Mouse (Mus musculus) urinary bladder, postnatal 36 days (tissue): ENCODE results near the gene Fam102a.
A peak's percentile ranks its signal among the peaks of the same experiment; 100 is the strongest.
"Not testable (repeated sequence)": the region's sequence is repeated elsewhere in the genome, so short reads cannot be mapped to it uniquely, and the experiment has no call there.

Source experiments
- DNase-seq, 2 experiments: peaks; one replicate each; pipeline ENCODE4 v3.0.0; 2022; ENCODE audit warnings: low spot score in 2 of 2, mixed read lengths in 1 of 2

Fam102a gene

GRCm38 (mm10) chr2:32534733-32535471 lies at the start of gene Fam102a:
Gene Fam102a (plus strand): TSS chr2:32535332.
- peak; percentile 98 to 99 for DNase-seq

- DNase-seq: no peak
These were observed 49.4 kb upstream of the Fam102a start for GRCm38 (mm10) chr2:32485751-32486150.

DNA sequence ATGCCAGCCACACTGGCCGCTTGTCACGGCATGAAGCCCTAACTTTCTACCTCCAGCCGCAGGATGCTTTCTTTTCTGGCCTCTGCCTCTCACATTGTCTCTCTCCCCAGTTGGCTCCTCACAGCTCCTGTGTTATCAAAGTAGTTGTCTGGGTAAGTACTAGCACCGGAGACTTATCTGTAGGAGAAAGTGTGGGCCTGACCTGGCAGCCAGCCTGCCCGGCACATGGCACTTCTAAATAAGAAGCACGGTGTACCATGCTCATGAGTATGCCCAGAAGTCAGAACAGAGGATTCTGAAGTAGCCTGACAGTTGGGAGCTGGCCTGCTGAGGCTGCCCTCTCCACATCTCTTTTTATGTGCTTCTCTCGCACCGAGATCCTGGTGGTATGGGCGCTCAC lies 49.0 kb upstream of the Fam102a start:
- DNase-seq: no peak

- peak; percentile 91 to 92 for DNase-seq
These were observed 48.0 kb upstream of the Fam102a start for GRCm38 (mm10) chr2:32487124-32487623.

- DNase-seq: peak; percentile 77 to 83
These were observed 46.5 kb upstream of the Fam102a start for GRCm38 (mm10) chr2:32488679-32489078.

- DNase-seq: not testable (repeated sequence)
These were observed 44.4 kb upstream of the Fam102a start for GRCm38 (mm10) chr2:32490730-32491129.

DNA sequence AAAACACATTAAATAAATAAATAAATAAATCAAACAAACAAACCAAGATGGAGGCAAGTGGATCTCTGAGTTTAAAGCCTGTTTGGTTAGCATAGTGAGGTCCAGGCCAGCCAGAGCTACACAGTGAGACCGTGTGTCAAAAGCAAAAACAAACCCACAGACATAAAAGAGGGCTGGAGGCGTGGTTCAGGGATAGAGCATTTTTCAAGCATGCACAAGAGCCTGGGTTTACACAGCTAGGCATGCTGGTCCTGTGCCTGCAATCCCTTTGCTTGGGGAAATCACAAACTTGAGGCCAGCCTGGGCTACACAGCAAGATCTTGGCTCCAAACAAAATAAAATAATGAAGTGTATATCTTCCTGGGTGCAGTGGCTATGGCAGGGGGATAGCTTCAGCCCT lies 42.5 kb upstream of the Fam102a start:
- DNase-seq: no peak

DNA sequence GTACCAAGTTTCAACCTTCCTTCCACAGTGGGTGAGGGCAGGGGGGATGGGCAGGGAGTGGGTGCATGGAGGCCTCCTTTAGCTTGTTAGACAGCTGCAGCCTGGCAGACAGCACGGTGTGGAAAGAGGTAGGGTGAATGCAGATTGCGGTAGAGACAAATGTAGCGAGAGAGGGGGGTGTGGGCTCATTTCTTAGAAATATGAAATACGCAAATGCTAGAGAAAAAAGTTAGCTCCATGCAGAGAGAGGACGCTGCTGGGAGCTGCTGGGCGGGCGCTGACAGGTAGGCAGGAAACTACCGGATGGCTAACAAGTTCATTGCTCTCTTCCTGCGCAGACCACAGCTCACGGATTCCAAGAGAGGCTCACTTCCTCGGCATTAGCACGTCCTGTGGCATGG lies 41.8 kb upstream of the Fam102a start:
- no peak for DNase-seq

GRCm38 (mm10) chr2:32494522-32494921 lies 40.6 kb upstream of the Fam102a start:
- no peak for DNase-seq

DNA sequence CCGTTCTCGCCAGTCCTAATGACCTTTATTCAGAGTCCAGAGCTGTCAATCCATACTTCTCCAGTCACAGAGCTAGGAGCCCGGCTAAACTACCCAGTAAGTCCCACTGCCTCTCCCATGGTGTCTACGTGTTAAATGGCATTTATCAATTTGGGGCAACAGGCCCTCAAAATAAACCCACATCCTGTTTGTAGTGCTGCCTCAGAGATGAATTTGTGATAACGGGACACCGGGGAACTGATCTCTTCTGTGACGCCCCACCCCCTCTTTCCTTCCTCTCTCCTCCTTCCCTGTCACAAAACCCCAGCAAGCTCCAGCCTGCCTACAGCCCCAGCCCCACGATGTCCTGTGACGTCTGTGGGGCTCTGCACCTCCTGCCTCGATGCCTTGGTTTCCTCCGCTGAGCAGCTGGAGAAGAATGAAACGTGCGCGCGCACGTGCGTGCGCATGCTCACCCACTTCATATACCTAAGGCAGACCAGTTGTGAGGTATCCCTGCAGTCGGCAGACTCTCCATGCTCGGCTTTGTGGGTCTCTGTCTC lies 39.9 kb upstream of the Fam102a start:
- DNase-seq: peak in 1 of 2 experiments; percentile 70

- DNase-seq: no peak
These were observed 38.9 kb upstream of the Fam102a start for GRCm38 (mm10) chr2:32496190-32496589.

GRCm38 (mm10) chr2:32499365-32499764 lies 35.8 kb upstream of the Fam102a start:
- no peak for DNase-seq

DNA sequence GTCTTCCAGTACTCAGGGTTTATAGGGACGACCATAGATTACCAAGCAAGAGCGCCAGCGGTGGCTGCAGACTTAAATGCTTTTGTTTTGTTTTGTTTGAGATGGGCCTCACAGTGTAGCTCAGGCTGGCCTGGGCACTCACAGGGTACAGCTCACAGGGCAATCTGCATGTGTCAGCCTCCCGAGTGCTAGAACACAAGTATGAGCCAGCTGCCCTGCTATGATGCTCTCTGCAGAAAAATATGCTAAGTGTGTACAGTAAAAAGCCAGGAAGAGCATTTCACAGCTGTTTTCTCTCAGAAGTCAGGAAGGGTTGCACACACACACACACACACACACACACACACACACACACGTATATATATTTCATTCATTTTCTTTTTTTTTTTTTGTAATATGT lies 34.7 kb upstream of the Fam102a start:
- DNase-seq: no peak

- DNase-seq: no peak
These were observed 33.3 kb upstream of the Fam102a start for GRCm38 (mm10) chr2:32501754-32502324.

DNA sequence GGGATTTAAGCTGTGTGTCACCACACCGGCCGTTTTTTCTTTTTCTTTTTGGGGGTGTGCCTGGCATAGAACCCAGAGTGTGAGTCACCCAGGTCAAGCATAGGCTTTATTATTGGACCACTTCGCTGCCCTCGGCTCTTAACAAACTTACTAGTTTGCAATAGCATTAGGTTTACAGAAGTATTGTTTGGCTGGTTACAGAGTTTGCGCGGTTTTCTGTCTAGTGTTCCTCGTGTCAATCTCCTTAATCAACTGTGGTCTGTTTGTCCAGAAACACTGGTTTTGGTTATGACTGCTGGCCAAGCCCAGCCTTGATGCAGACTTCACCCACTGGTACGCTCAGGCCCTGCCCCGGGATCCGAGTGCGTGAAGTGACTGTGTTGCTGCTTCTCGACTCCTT lies 32.3 kb upstream of the Fam102a start:
- peak in 1 of 2 experiments; percentile 55 for DNase-seq

- no peak for DNase-seq
These were observed 31.5 kb upstream of the Fam102a start for GRCm38 (mm10) chr2:32503588-32503987.

GRCm38 (mm10) chr2:32505536-32505935 lies 29.6 kb upstream of the Fam102a start:
- DNase-seq: no peak

DNA sequence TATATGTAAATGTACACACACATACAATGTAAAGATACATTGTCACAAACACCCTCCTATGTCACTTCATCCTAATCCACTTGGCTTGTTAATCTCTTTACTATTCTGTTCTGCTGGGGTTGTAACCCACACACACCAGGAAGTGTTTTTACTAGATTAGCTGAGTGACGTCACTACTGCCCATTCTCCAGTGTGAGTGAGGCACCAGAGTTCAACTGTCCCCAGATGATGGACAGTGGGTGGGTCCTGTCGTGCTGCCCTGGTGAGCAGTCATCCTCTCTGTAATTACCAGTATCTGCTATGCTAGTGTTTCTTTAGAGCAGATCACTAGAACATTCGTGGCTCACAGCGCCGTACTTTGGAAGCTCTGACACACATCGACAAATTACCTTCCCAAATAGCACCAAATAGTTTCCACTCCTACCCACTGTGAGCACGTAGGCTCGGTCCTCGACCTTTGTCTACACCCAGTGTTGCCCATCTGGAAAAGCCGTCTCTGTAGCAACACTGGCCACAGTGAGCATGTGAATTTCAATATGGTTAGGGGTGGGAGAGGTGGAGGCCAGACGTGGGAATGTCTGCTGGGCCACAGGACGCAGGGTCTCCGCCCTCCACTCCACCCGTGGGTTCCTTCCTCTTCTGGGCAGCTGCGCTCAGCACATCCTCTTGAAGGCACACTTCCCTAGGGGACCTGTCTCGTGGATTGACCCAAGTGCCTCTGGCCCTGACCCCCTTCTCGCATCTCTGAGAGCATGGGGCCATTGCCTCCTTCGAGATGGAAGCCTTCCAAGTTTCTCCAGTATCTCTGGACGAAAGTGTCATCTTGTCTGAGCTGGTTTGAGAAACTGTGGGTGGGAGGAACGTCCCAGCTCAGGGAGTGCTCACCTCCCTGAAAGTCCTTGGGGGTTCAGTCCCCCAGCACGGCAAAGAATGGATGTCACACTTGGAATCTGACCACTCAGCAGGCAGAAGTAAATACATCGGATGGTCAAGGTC lies 28.2 kb upstream of the Fam102a start:
- DNase-seq: no peak

DNA sequence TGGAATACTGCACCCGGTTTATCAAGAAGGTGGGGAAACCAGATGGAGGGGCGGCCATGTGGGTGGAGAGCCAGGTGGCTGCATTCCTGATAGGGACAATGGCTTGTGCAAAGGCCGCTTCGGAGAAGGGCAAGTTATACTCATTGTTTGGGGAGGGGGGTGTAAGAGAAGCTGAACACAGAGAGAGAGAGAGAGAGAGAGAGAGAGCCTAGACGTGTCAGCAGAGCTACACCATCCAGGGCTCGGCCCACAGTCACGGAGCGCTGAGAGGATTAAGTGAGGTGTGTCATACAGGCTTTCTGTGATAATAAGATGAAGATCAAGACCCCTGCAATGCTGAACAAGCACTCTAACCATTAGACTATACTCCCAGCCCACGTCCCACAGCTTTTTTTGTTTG lies 27.2 kb upstream of the Fam102a start:
- DNase-seq: no peak

DNA sequence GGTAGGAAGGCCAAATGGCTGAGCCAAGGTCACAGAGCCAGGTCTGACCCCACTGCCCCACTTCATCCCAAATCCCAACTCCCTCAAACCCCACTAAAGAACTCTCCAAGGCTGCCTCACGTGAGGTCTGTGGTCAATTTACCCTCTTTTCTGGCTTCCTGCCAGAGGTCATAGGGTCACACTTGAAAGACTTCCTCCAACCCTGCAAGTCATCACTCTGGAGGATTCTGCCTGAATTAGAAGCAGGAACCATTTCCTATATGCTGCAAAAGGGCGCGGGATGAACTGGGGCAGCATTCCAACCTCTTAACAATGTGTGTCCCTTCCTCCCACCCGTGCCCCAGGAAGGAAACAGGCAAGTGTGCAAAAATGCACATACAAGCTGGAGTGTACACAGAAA lies 25.8 kb upstream of the Fam102a start:
- no peak for DNase-seq

DNA sequence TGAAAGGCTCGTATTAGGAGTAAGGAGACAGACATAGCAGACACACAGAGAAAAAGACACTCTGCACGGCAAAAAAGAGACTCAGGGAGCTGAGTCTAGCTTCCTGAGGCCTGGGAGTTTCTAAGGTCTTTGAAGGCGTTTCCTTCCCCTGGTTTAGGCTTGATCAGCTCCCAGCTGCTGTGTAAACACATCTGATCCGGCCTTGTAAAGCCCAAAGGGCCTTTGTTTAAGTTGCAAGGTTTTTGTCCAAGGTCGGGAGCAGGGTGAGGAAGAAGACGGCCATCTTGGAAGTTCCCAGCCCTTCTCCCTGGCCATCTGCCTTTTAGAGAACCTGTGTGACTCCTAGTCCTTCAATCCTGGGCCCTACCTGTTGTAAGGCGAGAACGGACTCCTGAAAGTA lies 25.2 kb upstream of the Fam102a start:
- no peak for DNase-seq

DNA sequence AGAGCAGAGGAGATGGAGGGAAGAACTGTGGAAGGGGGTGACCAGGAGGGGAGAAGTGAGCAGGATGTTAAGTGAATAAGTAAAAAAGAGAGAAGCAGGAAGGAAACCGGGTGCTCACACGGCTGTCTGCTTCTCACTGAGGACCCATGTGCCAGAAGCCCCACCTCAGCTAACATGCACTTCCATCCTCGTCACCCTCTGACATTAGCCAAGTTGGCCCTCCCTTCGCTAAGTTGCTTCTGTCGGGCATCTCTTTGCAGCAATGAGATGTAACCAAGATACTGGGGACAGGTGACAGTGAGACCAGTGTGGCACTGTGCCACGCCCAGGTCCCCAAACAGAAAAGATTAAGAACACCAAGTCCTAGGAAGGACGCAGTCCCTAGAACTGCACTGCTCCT lies 22.5 kb upstream of the Fam102a start:
- no peak for DNase-seq
